Mouse (Mus musculus) right cerebral cortex, adult 2 months (tissue): ENCODE results near the gene Pik3ap1.
A peak's percentile ranks its signal among the peaks of the same experiment; 100 is the strongest.

Experiments used
- DNase-seq, 2 experiments: peaks; one replicate each; pipeline ENCODE4 v3.0.0; 2021 to 2022; ENCODE audit warnings: low spot score in 2 of 2

The Pik3ap1 gene

GRCm38 (mm10) chr19:41279724-41280244, 105.1 kb downstream of the Pik3ap1 start:
- no peak for DNase-seq

- DNase-seq = no peak
Measured at GRCm38 (mm10) chr19:41278606-41279005, 106.3 kb downstream of the Pik3ap1 start.

GRCm38 (mm10) chr19:41275588-41275987, 109.3 kb downstream of the Pik3ap1 start:
- no peak for DNase-seq

GRCm38 (mm10) chr19:41270906-41271305, 114.0 kb downstream of the Pik3ap1 start:
- no peak for DNase-seq

- DNase-seq = peak; percentile 71 to 76
Measured at GRCm38 (mm10) chr19:41270151-41270727, 114.7 kb downstream of the Pik3ap1 start.

GRCm38 (mm10) chr19:41266251-41266901, 118.5 kb downstream of the Pik3ap1 start:
- no peak for DNase-seq

GRCm38 (mm10) chr19:41264331-41264799, 120.5 kb downstream of the Pik3ap1 start:
- no peak for DNase-seq

- peak; percentile 86 to 88 for DNase-seq
Measured at GRCm38 (mm10) chr19:41263630-41264295, 121.1 kb downstream of the Pik3ap1 start, which contains the start of gene Tm9sf3. Tm9sf3 (minus strand) TSS chr19:41263997.

GRCm38 (mm10) chr19:41262712-41263629, 121.9 kb downstream of the Pik3ap1 start:
- peak; percentile 46 to 63 for DNase-seq

GRCm38 (mm10) chr19:41260736-41261135, 124.2 kb downstream of the Pik3ap1 start:
- DNase-seq = no peak

GRCm38 (mm10) chr19:41259256-41259655, 125.6 kb downstream of the Pik3ap1 start:
- DNase-seq = no peak

- DNase-seq = no peak
Measured at GRCm38 (mm10) chr19:41258707-41259106, 126.2 kb downstream of the Pik3ap1 start.

- no peak for DNase-seq
Measured at GRCm38 (mm10) chr19:41254584-41254983, 130.3 kb downstream of the Pik3ap1 start.

- DNase-seq = no peak
Measured at GRCm38 (mm10) chr19:41248968-41249367, 135.9 kb downstream of the Pik3ap1 start.

- DNase-seq = no peak
Measured at GRCm38 (mm10) chr19:41248271-41248670, 136.6 kb downstream of the Pik3ap1 start.

- DNase-seq = no peak
Measured at GRCm38 (mm10) chr19:41246271-41246670, 138.6 kb downstream of the Pik3ap1 start.

GRCm38 (mm10) chr19:41244581-41244980, 140.3 kb downstream of the Pik3ap1 start:
- DNase-seq = peak; percentile 54 to 66

- no peak for DNase-seq
Measured at GRCm38 (mm10) chr19:41241997-41242396, 142.9 kb downstream of the Pik3ap1 start.

GRCm38 (mm10) chr19:41233698-41234097, 151.2 kb downstream of the Pik3ap1 start:
- DNase-seq = no peak
